Mouse (Mus musculus) splenic B cell, adult 2 months (primary cell): ENCODE measurements around the gene Kat8.

Experiments
- DNase-seq: peaks from one replicate; pipeline ENCODE4 v3.0.0-alpha.2; 2011; ENCODE audit warnings: low read depth, low spot score
- H3K27me3 ChIP-seq: 2 replicates; pipeline ENCODE4 v1.6.1; 2012; ENCODE audit warnings: mild to moderate bottlenecking, low read length, moderate library complexity, mixed read lengths; ENCODE audit not compliant: control insufficient read depth, poor library complexity, insufficient read depth, severe bottlenecking
- H3K36me3 ChIP-seq: 2 replicates; pipeline ENCODE4 v1.6.1; 2012; ENCODE audit warnings: mild to moderate bottlenecking, low read length, moderate library complexity, mixed read lengths; ENCODE audit not compliant: control insufficient read depth, poor library complexity, insufficient read depth, severe bottlenecking

Gene Kat8

GRCm38 (mm10) chr7:127912190-127912871 lies at the start of gene Kat8:
Kat8 (plus strand) TSS chr7:127912516.
- Histone ChIP-seq H3K27me3 (no peaks in the 10 kb centered on the region), H3K36me3 (peaks cover 7% of the 10 kb centered on the region; the same call in 1 of the 2 replicates)
- peak; percentile 90 for DNase-seq

- Histone ChIP-seq H3K36me3 (peaks cover 4% of the 10 kb centered on the region), H3K27me3 (no peaks in the 10 kb centered on the region)
- DNase-seq: no peak
Observed at GRCm38 (mm10) chr7:127866434-127866833, 45.9 kb upstream of the Kat8 start.

DNA sequence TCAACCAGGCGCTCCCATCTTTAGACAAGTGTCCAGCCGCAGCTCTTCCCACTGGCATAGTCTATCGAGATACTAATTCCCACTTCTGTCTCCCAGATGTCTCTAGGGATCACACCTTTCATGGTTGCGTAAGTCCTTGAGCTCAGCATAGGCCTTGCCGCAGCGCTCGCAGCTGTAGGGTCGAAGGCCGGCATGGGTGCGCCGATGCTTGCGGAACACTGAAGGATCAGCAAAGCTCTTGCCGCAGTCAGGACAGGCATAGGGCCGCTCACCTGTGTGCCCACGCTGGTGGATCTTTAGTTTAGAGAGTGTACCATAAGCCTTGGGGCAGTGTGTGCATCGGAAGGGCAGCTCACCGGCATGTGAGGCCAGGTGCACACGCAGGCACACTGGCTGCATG lies 44.7 kb upstream of the Kat8 start:
- Histone ChIP-seq H3K27me3 (no peaks in the 10 kb centered on the region), H3K36me3 (peaks cover 4% of the 10 kb centered on the region)
- no peak for DNase-seq

DNA sequence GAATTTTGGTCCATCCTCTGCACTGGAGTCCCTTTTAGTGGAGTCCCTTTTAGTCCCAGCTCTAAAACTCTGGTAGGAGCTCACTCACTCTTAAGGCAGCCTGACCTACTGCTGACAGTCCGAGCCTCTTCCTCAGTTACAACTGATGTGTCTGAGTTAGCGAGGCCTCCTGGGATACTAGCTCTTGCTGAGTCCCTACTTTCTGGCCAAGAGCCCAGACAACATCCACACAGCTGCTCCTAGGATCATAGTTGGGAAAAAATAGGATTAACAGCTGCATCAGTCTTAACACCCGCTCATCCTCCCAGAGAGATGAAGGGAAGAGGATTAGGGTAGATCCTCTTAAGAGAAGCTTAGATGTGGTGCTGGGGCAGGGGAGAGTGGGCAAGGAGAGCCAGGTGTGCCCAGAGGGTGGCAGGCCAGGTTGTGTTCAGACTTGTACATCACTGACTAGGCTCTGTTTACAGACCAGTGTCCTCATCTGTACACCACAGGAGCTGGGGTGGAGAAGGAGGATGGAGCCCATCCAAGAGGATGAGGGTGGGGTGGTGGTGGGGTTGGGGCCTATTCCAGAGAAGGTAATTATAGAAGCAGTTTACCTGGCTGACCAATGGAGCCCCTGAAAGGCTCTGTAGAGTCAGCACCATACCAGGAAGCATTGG lies 43.0 kb upstream of the Kat8 start:
- H3K36me3 ChIP-seq: peaks cover 4% of the 10 kb centered on the region
- no peak for DNase-seq
- H3K27me3 ChIP-seq: no peaks in the 10 kb centered on the region

GRCm38 (mm10) chr7:127870136-127870821 lies 42.0 kb upstream of the Kat8 start:
- Histone ChIP-seq H3K36me3 (peaks cover 4% of the 10 kb centered on the region), H3K27me3 (no peaks in the 10 kb centered on the region)
- peak; percentile 33 for DNase-seq

DNA sequence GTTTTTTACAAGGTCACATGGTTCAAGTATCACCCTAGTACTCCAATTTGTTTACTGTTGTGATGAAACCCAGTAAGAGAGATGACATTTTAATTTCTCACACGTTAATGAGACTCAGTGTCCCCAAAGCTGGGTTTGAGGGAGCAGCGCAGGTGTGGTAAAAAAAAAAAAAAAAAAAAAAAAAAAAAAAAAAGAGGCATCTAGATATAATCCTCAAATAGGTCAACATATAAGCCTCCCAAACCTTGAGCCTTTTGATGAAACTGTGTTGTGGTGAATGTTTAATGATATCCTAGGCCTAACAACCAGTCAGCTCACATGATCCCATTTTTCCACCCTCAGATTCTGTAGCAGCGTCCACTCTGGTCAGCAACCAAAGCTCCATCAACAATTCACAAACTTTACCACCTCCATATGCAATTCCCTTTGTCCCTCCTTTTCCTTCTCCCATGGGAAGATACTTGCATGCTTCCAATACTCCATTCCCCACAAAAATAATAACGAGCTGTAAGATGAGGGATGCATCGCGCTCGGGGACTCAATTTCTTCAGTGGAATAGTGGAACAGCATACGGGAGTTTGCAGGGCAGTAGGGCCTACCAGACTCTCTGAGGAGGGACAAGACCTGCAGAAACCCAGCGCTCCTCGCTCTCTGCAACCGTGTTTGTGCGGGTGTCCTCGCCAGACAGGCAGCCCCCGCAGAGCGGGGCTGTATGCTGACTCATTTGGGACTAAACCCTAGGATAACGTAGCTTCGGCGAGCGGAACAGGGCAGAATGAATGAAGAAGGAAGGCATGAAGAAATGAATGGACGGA lies 37.3 kb upstream of the Kat8 start:
- Histone ChIP-seq H3K36me3 (peaks cover 11% of the 10 kb centered on the region), H3K27me3 (no peaks in the 10 kb centered on the region)
- DNase-seq: no peak

GRCm38 (mm10) chr7:127875627-127876001 lies 36.7 kb upstream of the Kat8 start:
- DNase-seq: peak; percentile 91
- H3K36me3 ChIP-seq: peaks cover 11% of the 10 kb centered on the region
- no peaks in the 10 kb centered on the region for H3K27me3 ChIP-seq

DNA sequence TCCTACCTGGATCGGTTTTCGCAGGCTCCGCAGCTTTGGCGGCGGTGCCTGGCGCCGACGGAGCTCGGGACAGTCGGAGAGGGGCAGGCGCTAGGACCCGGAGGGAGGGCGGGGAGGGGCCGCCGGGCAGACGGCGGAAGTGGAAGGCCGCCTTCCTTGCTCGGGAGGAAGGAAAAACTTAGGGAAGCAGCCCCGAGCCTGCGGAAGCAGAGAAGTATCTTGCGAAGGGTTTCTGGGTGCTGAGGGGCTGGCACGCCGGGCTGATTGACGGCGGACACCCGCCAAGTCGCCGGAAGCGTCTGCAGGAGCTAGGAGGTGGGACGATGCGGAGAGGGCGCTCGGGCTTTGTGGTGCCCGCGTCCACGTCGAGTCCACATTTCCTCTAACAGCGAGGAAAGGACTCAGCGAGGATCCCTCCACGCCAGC lies 36.3 kb upstream of the Kat8 start, which contains the start of gene Zfp646:
Zfp646 (plus strand) TSS at position 181 of the 426 bp plus-strand sequence.
- Histone ChIP-seq H3K36me3 (peaks cover 11% of the 10 kb centered on the region), H3K27me3 (no peaks in the 10 kb centered on the region)
- DNase-seq: peak; percentile 84

DNA sequence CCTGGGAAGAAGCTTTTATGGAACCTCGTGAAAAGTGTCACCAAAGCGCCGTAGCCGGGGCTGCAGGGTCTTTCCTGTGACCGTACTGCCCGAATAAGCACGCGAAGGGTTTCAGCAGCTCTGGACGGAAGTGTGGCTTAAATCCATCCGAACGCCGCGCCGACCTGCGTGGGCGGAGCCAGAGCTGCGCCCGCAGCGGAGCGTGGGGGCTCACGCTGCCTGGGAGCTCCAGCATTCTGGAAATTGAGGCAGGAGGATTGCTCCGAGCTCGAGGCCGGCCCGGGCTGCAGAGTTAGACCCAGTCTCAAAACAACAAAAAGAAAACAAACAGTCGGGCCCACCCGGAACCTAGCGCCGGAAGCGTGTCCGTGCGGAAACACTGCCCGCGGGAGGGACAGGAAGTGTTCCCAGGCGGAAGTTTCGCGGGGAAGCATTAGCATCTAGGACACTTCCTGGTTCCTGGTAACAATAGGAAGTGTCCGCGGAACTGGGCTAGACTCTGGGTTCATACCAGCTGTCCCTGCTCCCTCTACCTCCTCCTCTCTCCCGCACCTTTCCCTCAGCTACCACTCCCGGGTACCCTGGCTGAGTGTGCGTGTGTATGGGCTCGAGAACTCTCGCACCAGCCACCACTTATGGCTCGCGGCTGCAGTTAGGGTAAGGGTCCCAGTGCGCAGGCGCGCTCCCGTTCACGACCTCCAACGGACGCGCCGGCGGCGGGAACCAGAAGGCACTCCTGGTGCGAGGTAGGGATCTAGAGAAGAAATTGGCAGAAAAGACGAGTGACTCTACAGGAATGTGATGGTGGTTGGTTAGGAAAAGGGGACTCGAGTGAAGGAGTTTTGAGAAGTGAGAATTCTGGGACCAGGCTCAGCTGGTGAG lies 35.6 kb upstream of the Kat8 start, which contains the start of gene Zfp668:
Zfp668 (minus strand) TSS at position 362 of the 882 bp plus-strand sequence.
- Histone ChIP-seq H3K27me3 (no peaks in the 10 kb centered on the region), H3K36me3 (peaks cover 13% of the 10 kb centered on the region)
- DNase-seq: peak; percentile 92

DNA sequence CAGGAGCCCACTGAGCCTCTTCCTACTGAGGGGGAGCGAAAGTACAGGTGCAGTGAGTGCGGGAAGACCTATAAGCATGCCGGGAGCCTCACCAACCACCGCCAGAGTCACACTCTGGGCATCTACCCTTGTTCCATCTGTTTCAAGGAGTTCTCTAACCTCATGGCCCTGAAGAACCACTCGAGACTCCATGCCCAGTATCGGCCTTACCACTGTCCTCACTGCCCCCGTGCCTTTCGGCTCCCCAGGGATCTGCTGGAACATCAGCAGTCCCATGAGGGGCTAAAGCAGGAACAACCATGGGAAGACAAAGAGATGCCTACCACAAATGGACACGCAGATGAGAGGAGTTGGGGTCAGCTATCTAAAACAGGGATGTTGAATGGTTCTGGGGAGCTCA lies 33.0 kb upstream of the Kat8 start:
- Histone ChIP-seq H3K36me3 (peaks cover 13% of the 10 kb centered on the region), H3K27me3 (no peaks in the 10 kb centered on the region)
- no peak for DNase-seq

- no peak for DNase-seq
- Histone ChIP-seq H3K36me3 (peaks cover 15% of the 10 kb centered on the region), H3K27me3 (no peaks in the 10 kb centered on the region)
Observed at GRCm38 (mm10) chr7:127880431-127880830, 31.9 kb upstream of the Kat8 start.

GRCm38 (mm10) chr7:127885951-127886350 lies 26.4 kb upstream of the Kat8 start:
- DNase-seq: no peak
- peaks cover 5% of the 10 kb centered on the region for H3K36me3 ChIP-seq
- no peaks in the 10 kb centered on the region for H3K27me3 ChIP-seq

GRCm38 (mm10) chr7:127886551-127886950 lies 25.8 kb upstream of the Kat8 start:
- Histone ChIP-seq H3K36me3 (peaks cover 3% of the 10 kb centered on the region), H3K27me3 (no peaks in the 10 kb centered on the region)
- no peak for DNase-seq

GRCm38 (mm10) chr7:127887191-127887590 lies 25.1 kb upstream of the Kat8 start:
- no peaks in the 10 kb centered on the region for H3K27me3 ChIP-seq
- no peak for DNase-seq
- peaks cover 3% of the 10 kb centered on the region for H3K36me3 ChIP-seq
